Mouse (Mus musculus) lung, postnatal 14 days (tissue): ENCODE measurements at regions not wholly inside any gene's neighbourhood (a gene's known extent, or its start where the extent isn't known, plus 50 kb on each side); places are given as distances from the start of the nearest gene placed in this dataset.

Experiments
- DNase-seq: peaks from one replicate; pipeline ENCODE4 v3.0.0; 2021

GRCm38 (mm10) chr7:145040871-145041270 lies 101.1 kb upstream of the Ccnd1 start:
- DNase-seq, result no peak

- no peak for DNase-seq
Measured at GRCm38 (mm10) chr7:145034385-145034784, 94.7 kb upstream of the Ccnd1 start.

DNA sequence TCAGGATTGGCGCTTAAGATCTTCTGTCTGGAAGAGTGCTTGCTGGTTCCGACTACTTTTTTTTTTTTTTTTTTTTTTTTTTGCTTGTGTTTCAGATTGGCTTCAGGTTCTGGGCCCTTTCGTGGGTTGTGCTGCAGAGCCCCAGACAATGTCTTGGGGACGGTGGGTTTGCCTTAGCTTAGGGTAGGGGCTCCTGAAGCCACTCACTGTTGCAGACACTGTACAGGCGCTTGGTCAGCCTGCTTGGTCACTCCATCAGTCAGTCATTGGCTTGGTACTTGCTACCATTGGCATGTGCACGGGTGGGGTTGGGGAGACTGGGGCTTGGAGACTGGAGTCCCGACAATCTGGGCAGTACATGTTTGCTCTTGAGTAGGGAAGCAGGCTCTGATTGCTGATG lies 91.5 kb upstream of the Ccnd1 start:
- no peak for DNase-seq

DNA sequence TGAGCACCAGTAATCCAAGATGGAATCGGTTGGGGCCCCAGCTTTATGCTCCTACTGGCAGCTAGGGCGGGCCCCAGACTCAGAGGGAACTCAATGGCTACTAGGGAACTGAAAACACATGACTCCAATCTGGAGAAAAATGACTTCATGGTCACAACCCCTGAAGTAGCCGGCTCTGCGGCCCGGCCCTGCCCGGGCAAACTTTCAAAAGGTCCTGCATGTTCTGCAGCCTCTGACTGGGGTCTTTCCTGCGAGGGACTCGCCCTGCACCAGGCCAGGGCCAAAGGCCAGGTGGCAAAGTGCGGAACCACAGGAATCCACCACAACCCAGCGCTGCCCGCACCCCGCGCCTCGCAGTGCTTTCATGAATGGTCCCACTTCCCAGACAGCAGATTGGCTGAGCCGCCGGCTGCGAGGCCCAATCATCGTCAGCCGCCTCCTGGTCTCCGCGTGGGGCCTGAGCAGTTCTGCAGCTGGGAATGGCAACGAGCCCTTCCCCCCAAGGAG lies 91.0 kb upstream of the Ccnd1 start:
- DNase-seq, result peak; percentile 75

GRCm38 (mm10) chr7:145029622-145030021 lies 89.9 kb upstream of the Ccnd1 start:
- DNase-seq, result peak; percentile 53

DNA sequence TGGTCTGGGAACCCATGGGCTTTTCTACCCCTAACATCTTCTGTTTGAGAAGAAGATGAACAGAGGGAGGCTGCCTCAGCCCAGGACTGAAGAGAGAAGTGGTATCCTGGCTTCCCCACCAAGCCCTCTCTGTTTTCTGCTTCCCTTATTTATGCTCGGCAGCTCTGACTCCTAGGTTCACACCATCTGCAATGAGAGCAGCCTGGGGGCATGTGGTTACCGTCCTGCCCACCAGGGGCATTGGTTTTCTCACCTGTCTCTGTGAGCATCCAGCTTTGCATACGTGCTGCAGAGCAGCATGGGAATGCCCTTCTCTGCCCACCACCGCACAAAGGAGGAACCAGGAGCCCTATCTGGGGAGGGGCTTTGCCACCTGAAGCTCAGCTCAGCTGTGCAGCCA lies 89.4 kb upstream of the Ccnd1 start:
- no peak for DNase-seq

GRCm38 (mm10) chr7:145027061-145027460 lies 87.3 kb upstream of the Ccnd1 start:
- no peak for DNase-seq

DNA sequence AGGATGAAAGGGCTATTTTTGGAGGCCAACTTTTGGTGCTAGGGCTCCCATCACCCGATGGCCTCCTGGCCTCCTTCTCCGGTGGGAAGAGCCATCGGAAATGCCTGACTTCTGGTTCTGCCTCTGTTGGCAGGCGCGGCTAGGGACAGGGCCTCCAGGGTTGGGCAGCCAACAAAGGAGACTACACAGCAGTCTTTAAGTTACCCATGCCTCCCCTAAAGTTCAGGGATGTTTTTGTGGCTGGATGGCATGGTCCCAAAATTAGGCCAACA lies 86.2 kb upstream of the Ccnd1 start:
- no peak for DNase-seq

DNA sequence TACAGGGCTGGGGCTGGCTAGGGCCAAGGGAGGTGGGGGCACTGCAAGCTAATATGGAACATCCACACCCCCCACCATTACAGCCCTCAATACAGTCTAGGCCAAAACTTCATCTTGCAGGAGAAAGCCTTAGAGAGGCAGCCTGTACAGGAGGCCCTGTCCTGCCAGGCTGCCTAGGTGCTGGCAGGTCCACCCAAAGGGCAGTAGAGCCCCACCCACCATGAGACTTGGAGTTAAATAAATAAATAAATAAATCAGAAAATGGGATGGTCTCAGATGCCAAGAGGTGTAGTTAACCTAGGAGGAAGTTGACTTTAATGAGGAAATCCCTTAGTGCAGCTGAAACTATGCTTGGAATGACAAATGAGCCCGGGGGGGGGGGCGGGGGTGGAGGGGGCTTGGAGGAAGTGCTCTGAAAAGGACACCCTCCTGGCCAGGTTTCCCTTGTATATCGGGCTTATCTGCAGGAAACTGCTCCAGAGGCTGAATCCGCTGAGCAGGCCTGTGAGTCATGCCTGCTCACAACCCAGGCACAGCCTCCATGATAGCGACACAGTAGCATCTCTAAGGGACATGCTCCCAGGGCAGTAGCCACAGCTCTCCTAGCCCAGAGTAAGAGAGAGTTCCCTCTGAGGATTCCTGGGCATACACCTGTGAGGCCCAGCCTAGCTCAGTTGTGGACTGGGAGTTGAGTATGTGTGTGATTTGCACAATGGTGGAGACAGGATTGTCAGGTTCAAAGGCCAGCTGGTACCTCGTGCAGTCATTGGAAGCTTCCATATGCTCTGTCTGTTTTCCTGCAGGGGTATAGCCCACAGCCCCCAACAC lies 85.7 kb upstream of the Ccnd1 start:
- DNase-seq, result peak; percentile 43

GRCm38 (mm10) chr7:145024651-145025050 lies 84.9 kb upstream of the Ccnd1 start:
- DNase-seq, result no peak

DNA sequence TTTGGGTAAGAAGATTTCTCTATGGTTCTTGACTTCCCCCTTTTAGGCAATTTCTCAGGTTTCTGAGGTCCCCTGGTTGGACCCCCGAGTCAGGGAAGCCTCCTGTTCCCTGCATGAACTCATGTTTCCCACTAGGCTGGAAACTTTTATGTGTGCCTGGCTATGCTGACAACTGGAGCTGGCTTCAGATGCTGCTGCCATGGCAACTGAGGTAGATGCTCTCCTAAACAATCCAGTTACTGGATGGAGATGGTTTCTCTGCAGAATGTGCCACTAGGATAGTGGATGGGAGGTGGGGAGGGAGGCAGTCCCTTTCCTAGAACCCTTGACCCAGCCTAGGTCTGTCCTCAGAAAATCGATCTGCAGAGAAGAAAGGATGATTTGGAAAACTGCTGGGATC lies 79.4 kb upstream of the Ccnd1 start:
- no peak for DNase-seq

DNA sequence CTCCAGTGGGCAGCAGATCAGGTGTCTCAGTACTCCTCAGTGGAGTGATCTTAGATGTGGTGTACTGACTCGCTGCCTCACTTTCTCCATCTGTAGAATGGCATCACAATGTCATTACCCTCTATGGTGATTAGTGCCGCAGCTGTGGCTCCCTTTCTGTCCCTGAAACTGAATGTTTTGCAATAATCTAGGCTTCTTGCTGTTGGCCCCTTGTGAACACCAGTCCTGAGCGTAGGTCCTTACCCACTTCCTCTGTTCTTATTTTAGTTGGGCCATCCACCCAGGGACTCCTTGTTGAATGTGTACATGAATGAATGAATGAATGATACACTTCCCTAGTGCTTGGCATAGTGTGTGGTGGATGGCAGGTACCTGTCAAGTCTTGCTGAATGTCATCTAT lies 78.4 kb upstream of the Ccnd1 start:
- no peak for DNase-seq

DNA sequence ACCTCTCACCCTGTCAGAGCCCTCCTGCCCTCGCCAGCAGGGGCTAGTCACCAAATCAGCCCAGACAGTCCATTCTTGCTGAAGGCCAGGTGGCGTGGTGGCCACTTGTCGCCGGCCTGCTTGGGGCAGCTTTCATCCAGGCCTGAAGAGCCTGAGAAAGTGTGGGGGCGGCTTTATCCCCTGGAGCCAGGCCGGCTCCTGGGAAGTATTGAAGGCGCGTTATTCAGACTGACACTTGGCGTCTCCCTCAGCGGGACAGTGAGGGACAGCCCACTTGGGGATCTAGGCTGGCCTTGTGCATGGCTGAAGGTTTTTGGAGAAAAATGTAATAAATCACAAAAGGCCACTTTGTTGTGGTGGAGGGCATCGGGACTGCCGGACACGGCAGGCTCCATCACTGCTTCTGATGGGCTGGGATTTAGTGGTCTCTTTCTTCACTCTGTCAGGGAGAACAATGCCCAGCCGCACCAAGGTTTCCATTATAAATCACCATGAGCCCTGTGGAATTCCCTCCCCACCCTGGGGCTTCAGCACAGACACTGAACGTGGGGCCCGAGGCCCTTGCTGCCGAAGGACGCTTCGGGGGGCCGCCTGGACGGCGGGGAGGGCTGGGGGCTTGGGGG lies 75.8 kb upstream of the Ccnd1 start:
- no peak for DNase-seq

DNA sequence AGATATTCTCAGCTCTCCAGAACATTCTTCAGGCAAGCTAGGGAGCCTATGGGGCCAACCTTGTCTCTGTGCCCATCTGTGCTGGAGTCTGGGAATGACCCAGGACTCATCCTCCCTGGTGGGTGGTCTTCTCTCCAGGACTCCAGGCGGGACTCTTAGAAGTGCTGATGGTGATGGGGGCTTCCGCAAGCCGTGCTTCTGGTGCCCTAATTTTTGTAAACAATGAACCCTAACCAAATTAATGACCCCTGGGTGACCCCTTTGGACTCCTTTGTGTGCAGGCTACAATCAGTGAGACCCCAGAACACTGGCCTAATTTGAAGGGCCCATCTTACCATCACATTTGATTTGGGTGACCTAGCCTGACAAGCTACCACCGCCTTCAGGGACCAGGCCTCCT lies 71.0 kb upstream of the Ccnd1 start:
- no peak for DNase-seq

GRCm38 (mm10) chr7:145010004-145010403 lies 70.3 kb upstream of the Ccnd1 start:
- DNase-seq, result no peak

DNA sequence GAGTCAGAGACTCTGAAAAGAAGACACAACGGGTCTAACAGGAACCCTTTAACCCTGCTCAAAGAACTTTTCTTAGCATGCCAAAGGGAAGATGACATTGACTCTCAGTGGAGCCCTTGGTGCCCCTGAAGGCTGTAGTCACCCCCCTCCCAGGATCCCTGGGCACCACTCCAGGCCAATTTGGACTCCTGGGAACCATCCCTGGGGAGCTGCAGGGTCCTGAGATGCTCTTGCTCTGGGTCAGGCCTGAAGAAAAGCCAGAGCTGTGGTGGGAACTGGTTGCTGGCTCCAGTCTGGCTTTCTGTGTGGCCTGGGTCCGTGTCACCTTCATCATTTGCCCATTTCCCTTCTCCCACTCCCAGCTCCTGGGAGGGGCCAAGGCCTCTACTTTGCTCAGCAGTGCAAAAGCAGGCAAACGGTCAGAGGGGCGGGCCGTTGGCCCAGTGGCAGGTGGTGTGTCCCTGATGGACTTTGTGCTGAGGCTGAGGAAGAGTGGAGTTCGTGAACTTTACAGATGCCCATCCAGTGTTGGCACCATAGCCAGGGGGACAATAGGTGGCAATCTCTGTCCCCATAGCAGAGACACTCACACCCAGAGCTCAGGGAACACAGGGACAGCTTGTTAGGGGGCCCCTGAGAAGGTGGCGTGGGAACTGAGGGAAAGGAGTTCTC lies 69.1 kb upstream of the Ccnd1 start:
- no peak for DNase-seq

GRCm38 (mm10) chr7:145007216-145007615 lies 67.5 kb upstream of the Ccnd1 start:
- DNase-seq, result no peak

DNA sequence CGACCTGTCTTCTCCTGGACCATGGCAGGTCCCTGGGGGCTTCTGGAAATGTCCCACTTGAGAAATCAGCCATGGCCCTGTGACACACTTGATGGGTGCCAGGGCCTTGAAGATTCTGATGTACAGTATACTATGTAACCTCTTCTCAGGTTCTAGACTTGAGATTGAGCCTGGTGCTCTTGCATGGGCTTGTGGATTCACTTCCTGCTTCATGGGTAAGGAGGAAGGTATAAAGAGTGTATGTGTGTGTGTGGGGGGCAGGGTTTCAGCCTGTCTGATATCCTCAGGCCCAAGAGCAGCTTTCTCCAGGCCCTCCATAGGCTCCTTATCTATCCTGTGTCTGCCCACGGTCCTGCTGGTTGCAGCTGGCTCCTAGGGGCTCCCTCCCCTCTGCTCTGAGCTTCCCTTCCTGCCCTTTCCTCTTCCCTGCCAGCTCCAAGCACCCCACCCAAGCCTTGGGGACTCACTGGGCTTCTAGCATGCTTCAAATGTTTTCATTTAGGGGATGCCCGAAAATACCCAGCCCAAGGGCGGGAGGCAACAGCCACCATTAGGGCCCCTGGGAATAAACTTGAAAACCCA lies 61.9 kb upstream of the Ccnd1 start:
- no peak for DNase-seq

DNA sequence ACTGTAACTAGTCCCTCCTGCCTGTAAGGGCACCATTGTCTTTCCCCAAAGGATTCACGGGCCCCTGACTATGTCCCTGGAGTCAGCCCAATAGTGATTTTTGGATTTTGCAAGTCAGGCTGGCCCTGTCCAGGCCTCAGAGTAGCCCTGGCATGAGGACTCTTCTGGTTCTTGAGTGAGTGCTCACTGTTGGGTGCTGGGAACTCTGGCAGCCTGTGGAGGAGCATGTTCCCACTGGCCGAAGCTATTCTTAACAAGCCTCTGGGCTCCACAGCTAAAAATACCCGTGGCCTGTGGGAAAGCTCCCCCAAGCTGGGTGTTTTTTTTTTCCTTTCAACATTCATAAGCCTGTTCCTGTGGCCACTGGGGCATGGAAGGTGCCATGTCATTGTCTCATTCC lies 60.0 kb upstream of the Ccnd1 start:
- DNase-seq, result no peak

DNA sequence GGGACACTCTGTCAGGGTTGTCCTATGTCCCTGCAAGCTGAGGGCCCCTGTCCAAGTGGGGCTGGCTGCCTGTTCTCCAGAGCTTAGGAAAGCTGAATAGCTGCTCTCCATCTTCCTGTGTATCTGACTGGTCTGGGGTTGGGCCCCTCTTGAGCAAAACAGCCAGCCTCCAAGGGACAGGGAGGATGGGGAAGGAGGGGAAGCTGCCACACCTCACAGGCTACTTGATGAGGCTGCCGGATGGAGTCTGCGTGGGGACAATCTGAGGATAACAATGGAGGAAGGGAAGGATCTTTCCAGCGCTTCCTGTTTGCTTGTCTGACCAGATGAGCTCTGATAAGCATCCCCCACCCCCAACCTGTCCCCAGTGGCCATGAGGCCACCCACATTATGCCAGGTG lies 57.1 kb upstream of the Ccnd1 start:
- peak; percentile 28 for DNase-seq

GRCm38 (mm10) chr7:144994229-144994628 lies 54.5 kb upstream of the Ccnd1 start:
- no peak for DNase-seq

- no peak for DNase-seq
Measured at GRCm38 (mm10) chr7:144993566-144993965, 53.8 kb upstream of the Ccnd1 start.

DNA sequence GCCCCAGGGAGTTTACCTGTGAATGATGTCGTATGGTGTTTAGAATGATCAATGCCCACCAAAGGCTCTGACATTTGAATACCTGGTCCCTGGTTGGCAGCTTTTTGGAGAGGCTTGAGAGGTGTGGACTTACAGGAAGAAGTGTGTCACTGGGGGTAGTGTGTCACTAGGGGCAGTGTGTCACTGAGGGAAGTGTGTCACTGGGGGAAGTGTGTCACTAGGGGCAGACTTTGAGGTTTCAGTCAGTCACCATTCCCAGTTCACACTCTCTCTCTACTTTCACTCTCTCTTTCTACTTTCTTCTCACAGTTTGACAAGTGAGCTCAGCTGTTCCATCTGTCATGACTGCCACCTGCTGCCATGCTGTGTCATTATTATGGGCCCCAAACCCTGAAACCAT lies 52.0 kb upstream of the Ccnd1 start:
- no peak for DNase-seq
